Mouse (Mus musculus): ENCODE measurements around the gene Zfp971.
"Not testable (repeated sequence)": the region's sequence is repeated elsewhere in the genome, so short reads cannot be mapped to it uniquely, and the experiment has no call there.

GRCm38 (mm10) chr2:178027601-178028000 lies 4.5 kb downstream of the Zfp971 start:
- TF ChIP-seq POLR2A (IDR thresholded peaks at IDR 0.05; ENCODE audit: extremely low read depth, insufficient read depth, low read length); CTCF (IDR thresholded peaks at IDR 0.05; ENCODE audit: low read depth, low read length): not testable (repeated sequence)

Measured in liver, adult 2 months (tissue).